Mouse (Mus musculus): ENCODE results near the gene Atp2c2. TPM values are rescaled to one million over a fixed set of nuclear protein-coding genes. Genes with fewer than 3 reads are reported as not detected.
A peak's percentile ranks its signal among the peaks of the same experiment; 100 is the strongest.

The Atp2c2 gene
- polyA plus RNA-seq (2015; fragmentation: Nextera tagmentation; extraction: Ambion mirVana), result 0.32 and 0.38 TPM in 2 replicates

DNA sequence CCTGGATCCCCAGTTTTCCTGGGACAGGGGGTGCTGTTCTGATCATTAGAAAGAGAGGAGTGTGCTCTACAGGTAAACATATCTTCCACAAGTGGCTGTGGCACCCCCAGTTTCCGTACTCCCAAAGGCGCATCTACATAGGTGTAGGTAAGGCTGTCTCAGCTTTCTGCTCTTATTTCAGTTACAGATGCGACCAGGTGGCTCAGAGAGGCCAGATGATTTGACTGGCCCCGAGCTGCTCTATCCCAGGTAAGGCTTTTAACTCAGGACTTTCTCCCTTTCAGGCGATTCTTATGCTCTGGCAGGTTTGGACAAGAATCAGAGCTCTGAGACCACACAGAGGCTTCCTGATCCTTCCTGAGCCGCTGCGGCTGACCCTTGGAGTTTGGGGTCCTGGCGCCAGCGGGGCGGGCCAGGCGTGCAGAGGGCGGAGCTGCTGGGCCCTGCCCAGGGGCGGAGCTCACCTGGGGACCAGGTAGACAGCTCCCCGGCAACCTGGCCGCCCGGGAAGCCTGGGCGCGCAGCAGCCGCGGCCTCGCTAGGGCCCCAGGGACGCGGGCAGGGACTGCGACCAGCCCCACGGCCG is at the start of gene Atp2c2:
Gene Atp2c2, plus strand, starts transcription at position 461 of the 586 bp plus-strand sequence.
- H3K4me3 ChIP-seq, result no peak within 1 kb of the TSS
- ATAC-seq (ENCODE audit: low FRiP score, low read depth), result no peak
- H3K27ac ChIP-seq (replicated peaks), result no peak within 1 kb of the TSS
- H3K9ac ChIP-seq, result no peak within 1 kb of the TSS
- H3K36me3 ChIP-seq, result no peaks in the 10 kb centered on the region
- 0 out of 2 replicates have a peak, but pooled peaks cover 3% of the 10 kb centered on the region for H3K4me1 ChIP-seq (replicated peaks)
- 4% methylated on average over 26 of the region's 26 CpGs for WGBS
- no peak within 1 kb of the TSS for H3K4me2 ChIP-seq
- H3K27me3 ChIP-seq, result peaks cover 48% of the 10 kb centered on the region
- no peaks in the 10 kb centered on the region for H3K9me3 ChIP-seq

- 81% methylated on average over 2 of the region's 2 CpGs for WGBS
- Histone ChIP-seq H3K9ac (no peak overlapping the region), H3K4me1 (replicated peaks) (no peaks in the 10 kb centered on the region; the same call in 1 of the 2 replicates), H3K4me2 (no peak overlapping the region), H3K27ac (replicated peaks) (no peak overlapping the region), H3K4me3 (no peak overlapping the region), H3K36me3 (no peaks in the 10 kb centered on the region), H3K27me3 (no peaks in the 10 kb centered on the region), H3K9me3 (no peaks in the 10 kb centered on the region)
- ATAC-seq (ENCODE audit: low FRiP score, low read depth), result no peak
Measured at GRCm38 (mm10) chr8:119651324-119651723, 48.5 kb upstream of the Atp2c2 start.

- Histone ChIP-seq H3K36me3 (no peaks in the 10 kb centered on the region), H3K27me3 (no peaks in the 10 kb centered on the region), H3K4me1 (replicated peaks) (peaks cover 10% of the 10 kb centered on the region), H3K27ac (replicated peaks) (no peak overlapping the region), H3K9me3 (no peaks in the 10 kb centered on the region), H3K4me3 (no peak overlapping the region), H3K4me2 (no peak overlapping the region), H3K9ac (no peak overlapping the region)
- 52% methylated on average over 5 of the region's 5 CpGs for WGBS
- ATAC-seq (ENCODE audit: low FRiP score, low read depth), result no peak
Measured at GRCm38 (mm10) chr8:119656709-119657464, 42.9 kb upstream of the Atp2c2 start.

GRCm38 (mm10) chr8:119661081-119661480 is 38.7 kb upstream of the Atp2c2 start:
- 2% methylated on average over 9 of the region's 9 CpGs for WGBS
- H3K9me3 ChIP-seq, result no peaks in the 10 kb centered on the region
- H3K4me3 ChIP-seq, result no peak overlapping the region
- peak; percentile 71; the same call in 1 of the 2 replicates for ATAC-seq (ENCODE audit: low FRiP score, low read depth)
- H3K9ac ChIP-seq, result no peak overlapping the region
- no peaks in the 10 kb centered on the region for H3K36me3 ChIP-seq
- H3K27me3 ChIP-seq, result no peaks in the 10 kb centered on the region
- H3K4me1 ChIP-seq (replicated peaks), result peaks cover 10% of the 10 kb centered on the region
- no peak overlapping the region for H3K4me2 ChIP-seq
- 0 out of 2 replicates have a peak overlapping the region, but pooled peaks have one; percentile 25 for H3K27ac ChIP-seq (replicated peaks)

DNA sequence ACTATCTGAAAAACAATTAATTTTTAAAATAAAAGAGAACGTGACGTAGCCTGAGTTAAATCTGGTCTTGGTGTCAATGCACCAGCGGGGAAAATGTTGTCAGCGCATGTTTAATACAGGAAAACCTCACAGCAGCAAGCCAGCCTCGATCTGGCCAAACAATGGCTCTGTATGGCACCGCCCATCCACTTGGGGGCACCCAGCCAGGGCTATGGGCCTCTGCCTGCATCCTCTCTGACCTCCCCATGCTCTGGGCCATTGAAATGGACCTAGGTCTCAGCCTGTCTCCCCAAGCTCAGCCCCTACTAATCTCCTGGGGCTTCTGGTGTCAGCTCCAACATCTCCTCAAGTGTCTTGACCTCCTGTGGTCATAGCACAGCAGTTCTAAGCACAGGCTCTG is 37.9 kb upstream of the Atp2c2 start:
- H3K36me3 ChIP-seq, result no peaks in the 10 kb centered on the region
- H3K4me3 ChIP-seq, result no peak overlapping the region
- H3K27me3 ChIP-seq, result no peaks in the 10 kb centered on the region
- 69% methylated on average over 6 of the region's 6 CpGs for WGBS
- H3K4me2 ChIP-seq, result no peak overlapping the region
- H3K9ac ChIP-seq, result no peak overlapping the region
- no peaks in the 10 kb centered on the region for H3K9me3 ChIP-seq
- H3K27ac ChIP-seq (replicated peaks), result no peak overlapping the region
- no peak for ATAC-seq (ENCODE audit: low FRiP score, low read depth)
- peaks cover 10% of the 10 kb centered on the region for H3K4me1 ChIP-seq (replicated peaks)

DNA sequence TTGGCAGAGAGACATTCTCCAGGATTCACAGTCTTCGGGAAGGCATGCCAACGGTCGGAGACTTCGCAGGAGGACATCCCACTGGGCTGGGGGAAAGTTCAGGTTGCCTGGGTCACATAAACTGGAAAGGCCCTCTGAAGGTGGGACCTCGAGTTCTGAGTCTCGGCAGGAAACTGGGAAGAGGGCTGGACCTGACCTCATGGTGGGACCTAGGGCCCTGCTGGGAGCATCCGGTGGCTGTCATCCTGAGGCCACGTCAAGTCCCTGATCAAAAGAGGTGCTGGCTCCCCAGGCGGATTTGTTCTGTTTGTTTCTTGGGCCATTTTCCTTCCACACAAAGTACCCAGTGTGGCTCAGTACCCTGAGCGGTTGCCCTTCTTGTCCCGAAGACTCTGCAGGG is 36.4 kb upstream of the Atp2c2 start:
- Histone ChIP-seq H3K4me2 (no peak overlapping the region), H3K36me3 (no peaks in the 10 kb centered on the region), H3K27me3 (0 out of 2 replicates have a peak, but pooled peaks cover under 1% of the 10 kb centered on the region), H3K9me3 (no peaks in the 10 kb centered on the region), H3K27ac (replicated peaks) (no peak overlapping the region), H3K9ac (no peak overlapping the region), H3K4me3 (no peak overlapping the region), H3K4me1 (replicated peaks) (peaks cover 10% of the 10 kb centered on the region)
- ATAC-seq (ENCODE audit: low FRiP score, low read depth), result no peak
- 58% methylated on average over 11 of the region's 11 CpGs for WGBS

- no peaks in the 10 kb centered on the region for H3K36me3 ChIP-seq
- peaks cover 10% of the 10 kb centered on the region for H3K4me1 ChIP-seq (replicated peaks)
- H3K27me3 ChIP-seq, result 0 out of 2 replicates have a peak, but pooled peaks cover 3% of the 10 kb centered on the region
- no peak overlapping the region for H3K4me3 ChIP-seq
- H3K27ac ChIP-seq (replicated peaks), result no peak overlapping the region
- 65% methylated on average over 6 of the region's 6 CpGs for WGBS
- no peak overlapping the region for H3K9ac ChIP-seq
- H3K4me2 ChIP-seq, result no peak overlapping the region
- no peaks in the 10 kb centered on the region for H3K9me3 ChIP-seq
- no peak for ATAC-seq (ENCODE audit: low FRiP score, low read depth)
Measured at GRCm38 (mm10) chr8:119665270-119665669, 34.5 kb upstream of the Atp2c2 start.

DNA sequence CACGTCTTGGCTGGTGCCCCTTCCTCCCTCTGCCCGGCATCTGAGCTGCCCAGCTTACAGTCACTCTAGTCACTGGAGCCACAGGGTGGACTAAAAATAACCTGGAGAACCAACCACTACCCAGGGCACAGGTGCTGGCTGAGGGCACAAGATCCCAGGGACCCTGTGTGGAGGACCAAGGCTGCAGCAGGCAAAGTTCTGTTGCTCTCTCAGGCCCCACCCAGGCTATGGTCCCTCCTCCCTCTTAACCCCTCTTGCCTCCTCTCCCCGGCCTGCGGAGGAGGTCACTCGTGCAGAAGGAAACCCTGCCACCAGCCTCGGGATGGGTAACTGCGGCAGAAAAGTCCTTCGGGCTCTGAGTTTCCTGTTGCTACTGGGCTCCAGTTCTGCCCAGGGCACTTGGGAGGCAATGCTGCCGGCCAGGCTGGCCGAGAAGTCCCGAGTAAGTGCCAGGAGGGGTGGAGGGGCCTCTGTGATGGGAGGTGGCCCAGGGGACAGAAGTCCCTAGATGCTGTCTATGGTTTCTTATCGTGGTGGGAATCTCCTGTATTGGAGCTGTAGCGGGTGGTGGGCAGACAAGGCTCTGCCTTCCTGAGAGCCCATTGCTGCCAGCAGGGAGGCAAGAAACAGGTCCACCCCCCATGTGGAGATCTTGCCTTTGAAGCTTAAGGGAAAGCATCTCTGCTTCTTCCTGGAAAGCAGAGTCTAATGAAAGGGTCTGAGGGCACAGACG is 33.4 kb upstream of the Atp2c2 start, which contains the start of gene Wfdc1:
Gene Wfdc1, plus strand, starts transcription at position 147 of the 733 bp plus-strand sequence.
- WGBS, result 17% methylated on average over 13 of the region's 14 CpGs
- H3K4me2 ChIP-seq, result 0 out of 2 replicates have a peak within 1 kb of the TSS, but pooled peaks have one; percentile 9

GRCm38 (mm10) chr8:119668447-119668846 is 31.4 kb upstream of the Atp2c2 start:
- ATAC-seq (ENCODE audit: low FRiP score, low read depth), result no peak
- Histone ChIP-seq H3K27me3 (0 out of 2 replicates have a peak, but pooled peaks cover 3% of the 10 kb centered on the region), H3K9ac (no peak overlapping the region), H3K4me2 (no peak overlapping the region), H3K27ac (replicated peaks) (no peak overlapping the region), H3K36me3 (no peaks in the 10 kb centered on the region), H3K9me3 (no peaks in the 10 kb centered on the region), H3K4me3 (no peak overlapping the region), H3K4me1 (replicated peaks) (no peaks in the 10 kb centered on the region)
- 62% methylated on average over 9 of the region's 9 CpGs for WGBS

More for the DNA sequence above, 33.4 kb upstream of the Atp2c2 start, which contains the start of gene Wfdc1:
- ATAC-seq (ENCODE audit: low FRiP score, low read depth), result no peak
- Histone ChIP-seq H3K9me3 (no peaks in the 10 kb centered on the region), H3K9ac (no peak within 1 kb of the TSS), H3K36me3 (no peaks in the 10 kb centered on the region), H3K4me3 (no peak within 1 kb of the TSS), H3K4me1 (replicated peaks) (peaks cover 2% of the 10 kb centered on the region), H3K27ac (replicated peaks) (no peak within 1 kb of the TSS), H3K27me3 (0 out of 2 replicates have a peak, but pooled peaks cover 3% of the 10 kb centered on the region)

- H3K4me2 ChIP-seq, result no peak overlapping the region
- no peak for ATAC-seq (ENCODE audit: low FRiP score, low read depth)
- H3K27ac ChIP-seq (replicated peaks), result no peak overlapping the region
- WGBS, result 58% methylated on average over 12 of the region's 12 CpGs
- 0 out of 2 replicates have a peak, but pooled peaks cover 3% of the 10 kb centered on the region for H3K27me3 ChIP-seq
- H3K4me1 ChIP-seq (replicated peaks), result no peaks in the 10 kb centered on the region
- no peak overlapping the region for H3K4me3 ChIP-seq
- no peak overlapping the region for H3K9ac ChIP-seq
- no peaks in the 10 kb centered on the region for H3K9me3 ChIP-seq
- no peaks in the 10 kb centered on the region for H3K36me3 ChIP-seq
Measured at GRCm38 (mm10) chr8:119669284-119669683, 30.5 kb upstream of the Atp2c2 start.

DNA sequence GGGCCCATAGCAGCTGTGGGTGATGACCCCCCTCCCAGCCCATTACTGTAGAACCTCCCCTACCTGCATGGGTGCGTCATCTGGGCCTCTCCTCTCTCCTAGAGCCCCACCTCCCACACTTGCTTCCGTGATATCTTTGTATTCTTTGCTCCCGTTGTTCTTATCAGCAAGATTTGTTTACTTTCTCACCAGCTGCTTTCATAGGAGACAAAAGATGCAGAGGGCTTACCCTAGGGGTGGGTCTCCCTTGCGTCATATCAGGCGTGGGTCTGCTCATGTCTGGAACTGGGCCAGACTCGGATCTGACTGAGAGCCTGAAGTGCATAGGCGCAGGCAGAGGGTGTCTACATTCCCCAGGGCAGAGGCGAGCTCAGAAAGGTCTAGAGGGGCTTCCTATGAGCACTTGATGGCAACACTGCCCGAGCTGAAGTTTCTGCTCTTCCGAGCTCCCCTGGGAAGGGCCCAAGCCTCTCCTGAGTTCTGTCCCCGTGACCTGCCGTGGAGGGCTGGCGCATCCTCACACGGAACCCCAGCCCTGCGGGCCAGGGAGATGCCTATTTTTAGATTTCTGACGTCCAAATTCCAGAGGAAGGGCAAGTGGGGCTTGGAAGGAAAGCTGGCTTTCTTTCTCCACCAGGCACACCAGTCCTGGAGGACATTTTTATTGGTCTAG is 29.3 kb upstream of the Atp2c2 start:
- Histone ChIP-seq H3K4me2 (no peak overlapping the region), H3K27me3 (0 out of 2 replicates have a peak, but pooled peaks cover 3% of the 10 kb centered on the region), H3K36me3 (no peaks in the 10 kb centered on the region), H3K9ac (no peak overlapping the region), H3K4me1 (replicated peaks) (no peaks in the 10 kb centered on the region), H3K4me3 (no peak overlapping the region), H3K9me3 (no peaks in the 10 kb centered on the region), H3K27ac (replicated peaks) (no peak overlapping the region)
- 66% methylated on average over 16 of the region's 16 CpGs for WGBS
- no peak for ATAC-seq (ENCODE audit: low FRiP score, low read depth)
